Mouse (Mus musculus) intestine, embryonic 14.5 days (tissue): ENCODE data around the gene Tent5c. TPM values are rescaled to one million over a fixed set of nuclear protein-coding genes. Genes with fewer than 3 reads are reported as not detected.
"Not testable (repeated sequence)": the region's sequence is repeated elsewhere in the genome, so short reads cannot be mapped to it uniquely, and the experiment has no call there.

Experiments used
- ATAC-seq: fragments of 200-750 bp; cut with Nextera tagmentation; replicated peaks from 2 replicates; pipeline ENCODE4 v1.8.0; 2017; ENCODE audit warnings: low read depth, moderate number of reproducible peaks, moderate TSS enrichment, moderate library complexity; ENCODE audit not compliant: low FRiP score, low TSS enrichment
- DNase-seq: peaks from one replicate; pipeline ENCODE4 v3.0.0-alpha.2; 2018; ENCODE audit warnings: low spot score
- H3K27ac ChIP-seq: fragments of 300-500 bp; sonication (generic); 2 replicates; pipeline ENCODE4 v1.5.1; 2014; ENCODE audit warnings: low read depth, mild to moderate bottlenecking, control low read depth
- H3K27me3 ChIP-seq: fragments of 300-500 bp; sonication (generic); replicated peaks from 2 replicates; pipeline ENCODE4 v1.6.1; 2014; ENCODE audit warnings: low read length, control low read depth; ENCODE audit not compliant: control insufficient read depth, insufficient read depth
- H3K36me3 ChIP-seq: fragments of 300-500 bp; sonication (generic); 2 replicates; pipeline ENCODE4 v1.6.1; 2014; ENCODE audit warnings: low read length, control low read depth; ENCODE audit not compliant: control insufficient read depth, insufficient read depth
- H3K4me1 ChIP-seq: fragments of 300-500 bp; sonication (generic); replicated peaks from 2 replicates; pipeline ENCODE4 v1.6.1; 2014; ENCODE audit warnings: low read length, control low read depth, mixed read lengths; ENCODE audit not compliant: control insufficient read depth, insufficient read depth
- H3K4me2 ChIP-seq: fragments of 300-500 bp; sonication (generic); 2 replicates; pipeline ENCODE4 v1.6.1; 2014; ENCODE audit warnings: low read length
- H3K4me3 ChIP-seq: fragments of 300-500 bp; sonication (generic); 2 replicates; pipeline ENCODE4 v1.5.1; 2014; ENCODE audit warnings: low read depth, low read length, control low read depth, mixed read lengths
- H3K9ac ChIP-seq: fragments of 300-500 bp; sonication (generic); 2 replicates; pipeline ENCODE4 v1.6.1; 2014; ENCODE audit warnings: mild to moderate bottlenecking, low read length
- H3K9me3 ChIP-seq: fragments of 300-500 bp; sonication (generic); 2 replicates; pipeline ENCODE4 v1.6.1; 2016; ENCODE audit warnings: low read length, control low read depth; ENCODE audit not compliant: control insufficient read depth
- WGBS: fragments of 180-500 bp; shearing (Covaris S2); extraction: QIAGEN DNeasy Blood & Tissue Kit; methylation state at CpG from one replicate; pipeline ENCODE4 v1.1.7; 2014; 5-methylcytosine and 5-hydroxymethylcytosine counted together
- polyA plus RNA-seq: library from polyadenylated mRNA; unstranded; fragments of >200 nt; fragmentation: Nextera tagmentation; extraction: Ambion mirVana; gene quantifications from 2 replicates; pipeline ENCODE4 v1.2.1, GENCODE M21; 2014

Tent5c gene
- polyA plus RNA-seq, 1 experiment from 2014 or later = 8.0 TPM

DNA sequence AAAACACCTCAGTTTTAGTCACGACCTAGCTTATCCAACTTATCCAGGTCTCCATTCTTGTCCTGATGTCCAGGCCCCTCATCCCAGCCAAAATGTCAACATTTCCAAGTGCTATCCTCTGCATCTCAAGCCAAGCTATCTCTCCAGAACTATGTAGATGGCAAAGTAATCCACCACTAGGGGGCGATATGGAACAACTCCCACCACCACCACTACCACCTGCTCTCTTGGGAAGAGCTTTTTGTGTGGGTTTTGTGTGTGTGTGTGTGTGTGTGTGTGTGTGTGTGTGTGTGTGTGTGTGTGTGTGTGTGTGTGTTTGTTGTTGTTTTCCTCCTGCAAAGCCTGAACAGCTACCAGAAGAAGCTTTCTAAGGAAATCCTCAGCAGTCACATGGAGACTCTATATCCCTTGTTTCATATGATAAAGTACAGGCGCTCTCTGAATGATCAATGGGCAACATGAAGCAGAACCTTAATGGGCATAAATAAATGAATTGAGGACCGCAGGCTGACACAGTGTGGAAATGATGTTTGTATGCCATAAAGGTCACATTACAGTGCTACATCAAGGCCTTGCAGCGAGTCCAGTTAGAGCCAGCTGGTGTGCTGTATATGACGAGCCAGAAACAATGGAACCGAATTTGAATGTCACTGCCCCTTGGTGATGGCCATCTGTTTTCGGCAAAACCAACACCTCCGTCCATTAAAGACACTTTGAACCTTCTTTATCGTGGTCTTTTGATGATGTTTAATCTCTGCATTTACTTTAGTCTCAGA, 66.5 kb downstream of the Tent5c start:
- 60% methylated on average over 10 of the region's 10 CpGs for WGBS

DNA sequence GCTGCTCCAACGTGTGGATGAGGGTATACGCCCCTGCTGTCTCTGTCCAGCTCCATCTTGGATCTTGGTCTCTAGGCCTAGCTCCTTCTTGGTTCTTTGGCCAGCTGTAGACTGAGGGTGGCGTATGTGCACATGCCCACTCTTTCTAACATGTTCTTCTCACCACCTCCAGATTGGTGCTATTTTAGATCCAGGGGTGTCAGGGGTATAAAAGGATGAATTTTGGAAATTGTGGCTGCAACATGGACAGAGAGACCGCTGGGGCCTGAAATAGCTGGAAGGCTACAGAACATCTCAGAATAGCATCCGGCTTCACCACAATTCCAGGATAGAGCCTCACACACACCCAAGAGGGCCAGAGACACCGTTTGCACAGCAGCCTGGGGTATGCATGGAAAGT, 67.8 kb downstream of the Tent5c start:
- Histone ChIP-seq H3K27me3 (no peaks in the 10 kb centered on the region), H3K4me1 (no peaks in the 10 kb centered on the region), H3K9ac (no peak overlapping the region), H3K9me3 (no peaks in the 10 kb centered on the region), H3K36me3 (no peaks in the 10 kb centered on the region), H3K4me3 (no peak overlapping the region), H3K27ac (no peak overlapping the region), H3K4me2 (no peak overlapping the region)
- ATAC-seq (no peak), DNase-seq (no peak)
- WGBS = 85% methylated on average over 6 of the region's 6 CpGs

More for the DNA sequence above, 66.5 kb downstream of the Tent5c start:
- no peaks in the 10 kb centered on the region for H3K9me3 ChIP-seq
- no peak overlapping the region for H3K4me2 ChIP-seq
- H3K27me3 ChIP-seq = no peaks in the 10 kb centered on the region
- H3K27ac ChIP-seq = no peak overlapping the region
- no peaks in the 10 kb centered on the region for H3K36me3 ChIP-seq
- no peaks in the 10 kb centered on the region for H3K4me1 ChIP-seq
- no peak for DNase-seq
- peak; percentile 61; the same call in 1 of the 2 replicates for ATAC-seq
- no peak overlapping the region for H3K4me3 ChIP-seq
- H3K9ac ChIP-seq = no peak overlapping the region

DNA sequence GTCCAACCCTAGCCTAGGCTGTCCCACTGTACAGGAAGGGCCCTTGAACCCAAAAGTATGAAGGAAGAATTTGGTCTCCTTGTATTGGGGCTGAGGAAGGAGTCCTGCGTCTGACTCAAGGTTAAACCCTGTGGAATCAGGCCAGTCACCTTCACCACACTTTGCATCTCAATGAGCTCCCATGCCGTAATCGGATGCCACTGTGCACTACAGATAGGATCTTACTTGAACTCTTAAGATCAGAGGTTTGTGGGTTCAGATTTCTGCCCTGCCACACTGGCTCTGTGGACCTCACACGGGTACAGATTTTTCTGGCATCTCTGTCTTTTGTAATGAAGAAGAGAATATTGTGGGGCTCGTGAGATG, 68.5 kb downstream of the Tent5c start:
- DNase-seq (no peak), ATAC-seq (no peak)
- Histone ChIP-seq H3K4me1 (no peaks in the 10 kb centered on the region), H3K4me3 (no peak overlapping the region), H3K9ac (no peak overlapping the region), H3K27ac (no peak overlapping the region), H3K9me3 (no peaks in the 10 kb centered on the region), H3K27me3 (no peaks in the 10 kb centered on the region), H3K36me3 (no peaks in the 10 kb centered on the region), H3K4me2 (no peak overlapping the region)
- 62% methylated on average over 5 of the region's 5 CpGs for WGBS

DNA sequence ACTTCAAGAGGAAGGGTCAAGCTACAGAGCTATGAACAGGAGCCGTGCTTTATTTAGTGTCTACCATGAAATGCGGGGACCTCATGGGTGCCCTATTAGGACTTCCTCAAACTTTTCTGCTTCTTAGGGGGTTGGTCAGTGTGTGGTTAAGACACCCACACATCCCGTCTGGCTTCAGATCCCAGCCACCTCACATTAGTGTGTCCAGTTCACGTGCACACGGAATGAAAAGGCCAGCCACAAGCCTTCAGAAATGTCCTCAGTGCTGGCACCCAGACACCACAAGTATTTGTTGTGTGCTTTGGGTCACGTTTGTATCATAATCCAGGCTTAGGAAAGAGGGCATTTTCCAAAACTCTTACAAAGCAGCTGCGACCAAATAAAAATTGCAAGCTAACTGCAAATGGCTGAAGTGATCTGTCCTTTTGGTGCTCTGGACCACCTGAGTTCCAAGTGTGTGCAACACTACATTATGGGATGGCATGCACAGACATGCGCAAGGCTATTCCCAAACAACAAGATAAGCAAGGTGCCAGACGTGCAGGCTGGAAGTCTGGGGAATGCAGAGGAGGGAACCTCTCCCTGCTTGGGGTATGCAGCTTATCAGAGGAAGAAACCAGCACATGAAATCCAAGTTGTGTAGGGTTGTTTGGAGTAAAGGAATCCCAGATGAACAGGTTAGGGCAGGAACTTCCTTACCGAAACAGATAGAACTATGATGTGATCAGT, 69.0 kb downstream of the Tent5c start:
- H3K4me1 ChIP-seq = no peaks in the 10 kb centered on the region

DNA sequence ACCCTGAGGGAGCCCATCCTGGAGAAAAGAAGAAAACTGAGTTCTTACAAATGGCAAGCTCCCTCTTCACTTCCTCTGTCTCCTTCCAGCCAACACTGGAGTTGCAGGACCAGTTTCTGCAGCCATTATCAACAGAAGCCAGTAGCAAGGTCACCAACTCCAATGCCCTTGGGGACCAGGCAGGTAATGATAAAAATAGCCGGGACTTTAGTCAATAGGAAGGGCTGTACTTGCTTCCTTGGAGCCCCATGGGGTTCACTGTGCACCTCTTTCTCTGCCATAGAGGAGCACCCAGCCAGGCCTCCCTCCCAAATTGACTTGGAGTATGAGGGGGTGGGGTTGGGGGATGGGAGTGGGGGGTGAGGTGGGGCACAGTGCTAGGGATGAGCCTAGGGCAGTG, 70.7 kb downstream of the Tent5c start:
- Histone ChIP-seq H3K4me2 (no peak overlapping the region), H3K4me1 (no peaks in the 10 kb centered on the region), H3K9me3 (no peaks in the 10 kb centered on the region), H3K27ac (no peak overlapping the region), H3K27me3 (no peaks in the 10 kb centered on the region), H3K36me3 (no peaks in the 10 kb centered on the region), H3K4me3 (no peak overlapping the region), H3K9ac (no peak overlapping the region)
- no peak; the same call in 1 of the 2 replicates for ATAC-seq
- WGBS = 63% methylated on average over 1 of the region's 1 CpGs
- no peak for DNase-seq

More for the DNA sequence above, 69.0 kb downstream of the Tent5c start:
- DNase-seq (no peak), ATAC-seq (no peak)
- Histone ChIP-seq H3K4me3 (no peak overlapping the region), H3K4me2 (no peak overlapping the region), H3K9me3 (no peaks in the 10 kb centered on the region), H3K9ac (no peak overlapping the region), H3K27me3 (no peaks in the 10 kb centered on the region), H3K27ac (no peak overlapping the region), H3K36me3 (no peaks in the 10 kb centered on the region)
- 69% methylated on average over 10 of the region's 10 CpGs for WGBS

DNA sequence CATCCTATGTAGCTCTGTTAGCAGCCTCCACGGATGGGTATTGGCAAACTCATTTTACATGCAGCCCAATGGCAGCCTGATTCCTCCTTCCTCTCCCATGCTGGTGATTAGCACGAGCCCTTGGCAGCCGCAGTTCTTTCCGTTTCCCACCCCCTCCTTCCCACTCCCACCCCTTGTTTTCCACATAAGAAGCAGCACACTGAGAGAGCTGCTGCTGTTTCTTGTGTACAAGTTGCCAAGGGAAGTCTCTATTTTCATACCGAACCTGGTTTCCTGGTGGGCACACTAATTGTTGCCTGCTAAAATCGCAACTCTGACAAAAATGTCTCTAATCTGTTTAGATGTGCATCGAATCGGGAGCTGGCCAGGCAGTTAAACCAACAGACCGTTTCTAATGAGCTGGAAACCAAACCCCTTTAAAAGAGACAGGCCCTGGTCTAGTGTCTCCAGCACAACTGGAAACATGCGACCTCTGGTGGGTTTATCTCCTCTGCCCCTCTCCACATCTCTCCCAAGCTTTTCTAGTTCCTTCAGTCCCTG, 71.3 kb downstream of the Tent5c start:
- Histone ChIP-seq H3K4me3 (no peak overlapping the region), H3K4me2 (no peak overlapping the region), H3K9me3 (no peaks in the 10 kb centered on the region), H3K27ac (no peak overlapping the region), H3K4me1 (no peaks in the 10 kb centered on the region), H3K27me3 (no peaks in the 10 kb centered on the region), H3K36me3 (no peaks in the 10 kb centered on the region), H3K9ac (no peak overlapping the region)
- DNase-seq = no peak
- 39% methylated on average over 10 of the region's 10 CpGs for WGBS
- no peak for ATAC-seq

DNA sequence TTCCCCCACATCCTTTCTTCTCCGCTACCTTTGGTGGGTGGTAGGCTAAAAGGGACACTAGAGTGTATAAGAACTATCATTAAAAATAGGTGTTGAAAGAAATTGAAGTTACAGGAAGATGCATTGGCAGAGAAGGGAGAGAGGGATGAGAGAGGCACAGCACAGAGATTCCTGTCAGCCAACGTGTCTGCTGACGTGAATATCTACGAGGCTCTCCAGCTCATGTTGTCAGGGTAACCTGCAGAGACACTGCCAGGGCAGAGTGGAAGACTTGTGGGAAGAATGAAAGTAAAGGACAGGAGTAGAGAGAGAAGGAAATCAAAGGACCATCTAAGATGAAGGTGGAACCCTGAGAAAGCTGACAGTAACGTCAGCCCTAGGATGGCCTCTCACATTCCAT, 73.5 kb downstream of the Tent5c start:
- no peak overlapping the region for H3K4me3 ChIP-seq
- H3K4me2 ChIP-seq = no peak overlapping the region
- no peak overlapping the region for H3K9ac ChIP-seq
- H3K36me3 ChIP-seq = no peaks in the 10 kb centered on the region
- no peaks in the 10 kb centered on the region for H3K4me1 ChIP-seq
- DNase-seq (no peak), ATAC-seq (no peak)
- H3K27me3 ChIP-seq = no peaks in the 10 kb centered on the region
- H3K9me3 ChIP-seq = no peaks in the 10 kb centered on the region
- no peak overlapping the region for H3K27ac ChIP-seq
- WGBS = 83% methylated on average over 5 of the region's 5 CpGs

DNA sequence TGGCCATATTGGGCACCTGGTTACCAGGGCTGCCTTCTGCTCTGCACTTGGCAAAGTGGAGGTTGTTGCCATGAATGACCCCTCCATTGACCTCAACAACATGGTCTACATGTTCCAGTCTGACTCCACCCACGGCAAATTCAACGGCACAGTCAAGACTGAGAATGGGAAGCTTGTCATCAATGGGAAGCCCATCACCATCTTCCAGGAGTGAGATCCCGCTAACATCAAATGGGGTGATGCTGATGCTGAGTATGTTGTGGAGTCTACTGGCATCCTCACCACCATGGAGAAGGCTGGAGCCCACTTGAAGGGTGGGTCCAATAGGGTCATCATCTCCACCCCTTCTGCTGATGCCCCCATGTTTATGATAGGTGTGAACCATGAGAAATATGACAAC, 75.5 kb downstream of the Tent5c start:
- not testable (repeated sequence) for H3K9me3 ChIP-seq

More for the DNA sequence above, 75.5 kb downstream of the Tent5c start:
- WGBS = 96% methylated on average over 3 of the region's 3 CpGs
- not testable (repeated sequence) for H3K27me3 ChIP-seq, ATAC-seq, H3K27ac ChIP-seq, H3K4me2 ChIP-seq, H3K4me3 ChIP-seq, H3K36me3 ChIP-seq, H3K4me1 ChIP-seq, DNase-seq, H3K9ac ChIP-seq
